ENCODE assay signal across 19 mouse cellular contexts in genomic region chr12:12866590-12866989, GRCm38 (mm10).
DNase-seq lines count a peak whose midpoint lies in the region; ATAC-seq and TF ChIP-seq lines count a peak whose summit lies in the region.
"Had no signal": no experiment of that assay in that cellular context is flagged by ENCODE, and none has a peak within 500 bp of the region (broad histone marks: within the 10 kb centered on the region; RNA-seq: fewer than 3 reads in every experiment).

No protein-coding gene starts in this region.

- DNase-seq in neural tube, embryonic 10.5 days (ENCODE audit: extremely low spot score, low spot score): no peak
- no peak for DNase-seq in cerebellum, postnatal 36 days
- DNase-seq in frontal cortex, postnatal 14 days (ENCODE audit: low spot score in 2 of 2): no peak
- DNase-seq: adrenal gland, postnatal 14 days; cerebellum, adult 8-10 months; gastrocnemius, adult 2 months; liver; liver, postnatal 0 days; thymus, postnatal 36 days had no signal

- H3K27me3 ChIP-seq in hindbrain, embryonic 16.5 days (replicated peaks; ENCODE audit: control insufficient read depth, insufficient read depth, low read length): no peaks in the 10 kb centered on the region
- no peaks in the 10 kb centered on the region for H3K27me3 ChIP-seq in hindbrain, embryonic 13.5 days
- H3K27me3 ChIP-seq in neural tube, embryonic 13.5 days: no peaks in the 10 kb centered on the region
- H3K27me3 ChIP-seq in intestine, postnatal 0 days (replicated peaks; ENCODE audit: control insufficient read depth, insufficient read depth, low read length): no peaks in the 10 kb centered on the region
- H3K27me3 ChIP-seq: embryonic facial prominence, embryonic 13.5 days; heart, embryonic 12.5 days; kidney, embryonic 15.5 days; Patski had no signal

- H3K9ac ChIP-seq in hindbrain, embryonic 16.5 days (ENCODE audit: low read depth, low read length): no peak overlapping the region
- no peak overlapping the region for H3K9ac ChIP-seq in hindbrain, embryonic 13.5 days
- no peak overlapping the region for H3K9ac ChIP-seq in neural tube, embryonic 13.5 days
- no peak overlapping the region for H3K9ac ChIP-seq in intestine, postnatal 0 days (ENCODE audit: low read depth, low read length)
- H3K9ac ChIP-seq: embryonic facial prominence, embryonic 13.5 days; heart, embryonic 12.5 days; kidney, embryonic 15.5 days; liver, postnatal 0 days had no signal

- no peaks in the 10 kb centered on the region; the same call in 1 of the 2 replicates for H3K4me1 ChIP-seq in hindbrain, embryonic 16.5 days (ENCODE audit: control insufficient read depth, insufficient read depth, low read depth, low read length)
- H3K4me1 ChIP-seq in hindbrain, embryonic 13.5 days (replicated peaks): peaks cover 1% of the 10 kb centered on the region
- H3K4me1 ChIP-seq in neural tube, embryonic 13.5 days (replicated peaks): peaks cover 6% of the 10 kb centered on the region
- H3K4me1 ChIP-seq in intestine, postnatal 0 days (replicated peaks; ENCODE audit: control insufficient read depth, insufficient read depth, low read length): no peaks in the 10 kb centered on the region

- H3K4me3 ChIP-seq in hindbrain, embryonic 16.5 days (ENCODE audit: low read length): no peak overlapping the region
- H3K4me3 ChIP-seq in hindbrain, embryonic 13.5 days: no peak overlapping the region
- H3K4me3 ChIP-seq in neural tube, embryonic 13.5 days: no peak overlapping the region
- no peak overlapping the region for H3K4me3 ChIP-seq in intestine, postnatal 0 days (ENCODE audit: low read depth, low read length)
- H3K4me3 ChIP-seq: embryonic facial prominence, embryonic 13.5 days; gastrocnemius, adult 2 months; heart, embryonic 12.5 days; kidney, embryonic 15.5 days had no signal

- 49% methylated on average over 10 of the region's 10 CpGs for WGBS in hindbrain, embryonic 16.5 days
- WGBS in hindbrain, embryonic 13.5 days: 62% methylated on average over 10 of the region's 10 CpGs
- 50% methylated on average over 10 of the region's 10 CpGs for WGBS in neural tube, embryonic 13.5 days
- WGBS in intestine, postnatal 0 days: 53% methylated on average over 10 of the region's 10 CpGs

- H3K9me3 ChIP-seq in hindbrain, embryonic 16.5 days (ENCODE audit: control insufficient read depth, low read length): no peaks in the 10 kb centered on the region
- H3K9me3 ChIP-seq in hindbrain, embryonic 13.5 days: no peaks in the 10 kb centered on the region
- no peaks in the 10 kb centered on the region for H3K9me3 ChIP-seq in neural tube, embryonic 13.5 days
- H3K9me3 ChIP-seq in intestine, postnatal 0 days (ENCODE audit: control insufficient read depth): no peaks in the 10 kb centered on the region
- H3K9me3 ChIP-seq: embryonic facial prominence, embryonic 13.5 days; heart, embryonic 12.5 days; kidney, embryonic 15.5 days had no signal

- H3K27ac ChIP-seq in hindbrain, embryonic 16.5 days (ENCODE audit: low read depth, low read length): no peak overlapping the region
- no peak overlapping the region for H3K27ac ChIP-seq in hindbrain, embryonic 13.5 days
- H3K27ac ChIP-seq in neural tube, embryonic 13.5 days (replicated peaks): 0 out of 2 replicates have a peak overlapping the region, but pooled peaks have one; percentile 0
- H3K27ac ChIP-seq in intestine, postnatal 0 days (ENCODE audit: low read depth, low read length): no peak overlapping the region
- H3K27ac ChIP-seq: embryonic facial prominence, embryonic 13.5 days; gastrocnemius, adult 2 months; kidney, embryonic 15.5 days had no signal

- peak; percentile 68 for ATAC-seq in hindbrain, embryonic 16.5 days
- ATAC-seq in hindbrain, embryonic 13.5 days (ENCODE audit: low FRiP score): no peak
- no peak for ATAC-seq in neural tube, embryonic 13.5 days (ENCODE audit: low read depth)
- no peak for ATAC-seq in intestine, postnatal 0 days
- ATAC-seq: activated CD4-positive, CD25-positive, alpha-beta regulatory T cell, adult 4 months; inflammation-experienced regulatory T-cells, adult 6 months; liver, postnatal 0 days; Patski had no signal

- no peak for TF ChIP-seq CTCF in intestine, postnatal 0 days (IDR thresholded peaks at IDR 0.05; ENCODE audit: low read depth)

- H3K36me3 ChIP-seq in hindbrain, embryonic 16.5 days (ENCODE audit: control insufficient read depth, insufficient read depth, low read length): no peaks in the 10 kb centered on the region
- no peaks in the 10 kb centered on the region for H3K36me3 ChIP-seq in hindbrain, embryonic 13.5 days
- H3K36me3 ChIP-seq in neural tube, embryonic 13.5 days: no peaks in the 10 kb centered on the region
- no peaks in the 10 kb centered on the region for H3K36me3 ChIP-seq in intestine, postnatal 0 days (ENCODE audit: control insufficient read depth, insufficient read depth)
- H3K36me3 ChIP-seq: embryonic facial prominence, embryonic 13.5 days; heart, embryonic 12.5 days; kidney, embryonic 15.5 days had no signal

- H3K4me2 ChIP-seq in hindbrain, embryonic 16.5 days (ENCODE audit: low read length): no peak overlapping the region
- H3K4me2 ChIP-seq in hindbrain, embryonic 13.5 days: no peak overlapping the region
- no peak overlapping the region for H3K4me2 ChIP-seq in neural tube, embryonic 13.5 days
- peak overlapping the region; percentile 17; the same call in 1 of the 2 replicates for H3K4me2 ChIP-seq in intestine, postnatal 0 days (replicated peaks; ENCODE audit: low read depth)
- H3K4me2 ChIP-seq: embryonic facial prominence, embryonic 13.5 days; heart, embryonic 12.5 days; kidney, embryonic 15.5 days had no signal
